ENCODE assay signal across 20 mouse cellular contexts in genomic region chr6:52227470-52228222, GRCm38 (mm10). TPM values are rescaled to one million over a fixed set of nuclear protein-coding genes. Genes with fewer than 3 reads are reported as not detected.
DNase-seq lines count a peak whose midpoint lies in the region; ATAC-seq and TF ChIP-seq lines count a peak whose summit lies in the region.
"Had no signal": no experiment of that assay in that cellular context is flagged by ENCODE, and none has a peak within 500 bp of the region (broad histone marks: within the 10 kb centered on the region; RNA-seq: fewer than 3 reads in every experiment).

No protein-coding gene starts in this region.

- no peak overlapping the region for H3K4me2 ChIP-seq in midbrain, embryonic 11.5 days
- no peak overlapping the region for H3K4me2 ChIP-seq in midbrain, postnatal 0 days (ENCODE audit: low read depth, low read length, poor library complexity, severe bottlenecking)
- H3K4me2 ChIP-seq in neural tube, embryonic 13.5 days = peak overlapping the region; percentile 97
- H3K4me2 ChIP-seq: hindbrain, embryonic 15.5 days; midbrain, embryonic 13.5 days; stomach, embryonic 15.5 days had no signal

- no peaks in the 10 kb centered on the region for H3K36me3 ChIP-seq in midbrain, embryonic 11.5 days (ENCODE audit: control insufficient read depth, insufficient read depth, low read length)
- no peaks in the 10 kb centered on the region for H3K36me3 ChIP-seq in midbrain, postnatal 0 days (ENCODE audit: insufficient read depth, low read length)
- H3K36me3 ChIP-seq in neural tube, embryonic 13.5 days = no peaks in the 10 kb centered on the region
- H3K36me3 ChIP-seq: hindbrain, embryonic 15.5 days; midbrain, embryonic 13.5 days; stomach, embryonic 15.5 days had no signal

- DNase-seq in midbrain, embryonic 11.5 days (ENCODE audit: low spot score, missing footprints) = peak; percentile 93
- no peak for DNase-seq in midbrain, postnatal 0 days (ENCODE audit: low spot score)
- DNase-seq in kidney, adult 9 months = peak; percentile 67
- DNase-seq in kidney, postnatal 4 days = peak; percentile 62 to 79
- no peak for DNase-seq in embryo, embryonic 9.5 days (ENCODE audit: extremely low spot score)
- DNase-seq in left cerebral cortex, postnatal 14 days (ENCODE audit: low spot score in 2 of 2) = no peak
- DNase-seq: adrenal gland, adult 2 months; cerebellum, adult 8-10 months; liver, postnatal 0 days had no signal

- ATAC-seq in midbrain, embryonic 11.5 days (ENCODE audit: low FRiP score) = no peak
- ATAC-seq in midbrain, postnatal 0 days (ENCODE audit: low FRiP score) = no peak
- ATAC-seq in neural tube, embryonic 13.5 days (ENCODE audit: low read depth) = no peak
- no peak for ATAC-seq in frontal cortex, adult (ENCODE audit: low TSS enrichment)
- ATAC-seq: forebrain, embryonic 14.5 days; liver, postnatal 0 days; midbrain, embryonic 13.5 days had no signal

- peaks cover 93% of the 10 kb centered on the region for H3K27me3 ChIP-seq in midbrain, embryonic 11.5 days (ENCODE audit: control insufficient read depth, insufficient read depth, low read length)
- peaks cover 87% of the 10 kb centered on the region for H3K27me3 ChIP-seq in midbrain, postnatal 0 days (ENCODE audit: insufficient read depth, low read length)
- 0 out of 2 replicates have a peak, but pooled peaks cover 2% of the 10 kb centered on the region for H3K27me3 ChIP-seq in neural tube, embryonic 13.5 days

- H3K27ac ChIP-seq in midbrain, embryonic 11.5 days (ENCODE audit: low read depth, low read length) = no peak overlapping the region
- no peak overlapping the region for H3K27ac ChIP-seq in midbrain, postnatal 0 days (ENCODE audit: low read depth, low read length)
- H3K27ac ChIP-seq in neural tube, embryonic 13.5 days (replicated peaks) = peak overlapping the region; percentile 100
- H3K27ac ChIP-seq: hindbrain, embryonic 15.5 days; midbrain, embryonic 13.5 days; stomach, embryonic 15.5 days had no signal

- H3K9me3 ChIP-seq in midbrain, embryonic 11.5 days (ENCODE audit: control insufficient read depth, low read length) = no peaks in the 10 kb centered on the region
- H3K9me3 ChIP-seq in midbrain, postnatal 0 days (ENCODE audit: low read length) = no peaks in the 10 kb centered on the region
- no peaks in the 10 kb centered on the region for H3K9me3 ChIP-seq in neural tube, embryonic 13.5 days
- H3K9me3 ChIP-seq: hindbrain, embryonic 15.5 days; midbrain, embryonic 13.5 days; stomach, embryonic 15.5 days had no signal

- no peak overlapping the region for H3K4me3 ChIP-seq in midbrain, embryonic 11.5 days (ENCODE audit: low read depth, low read length)
- no peak overlapping the region for H3K4me3 ChIP-seq in midbrain, postnatal 0 days (ENCODE audit: low read depth, low read length)
- H3K4me3 ChIP-seq in neural tube, embryonic 13.5 days = peak overlapping the region; percentile 96
- H3K4me3 ChIP-seq: hindbrain, embryonic 15.5 days; midbrain, embryonic 13.5 days; stomach, embryonic 15.5 days had no signal

- no peaks in the 10 kb centered on the region for H3K4me1 ChIP-seq in midbrain, embryonic 11.5 days (ENCODE audit: control insufficient read depth, insufficient read depth, low read length)
- no peaks in the 10 kb centered on the region for H3K4me1 ChIP-seq in midbrain, postnatal 0 days (ENCODE audit: insufficient read depth, low read length)
- H3K4me1 ChIP-seq in neural tube, embryonic 13.5 days (replicated peaks) = peaks cover 22% of the 10 kb centered on the region
- H3K4me1 ChIP-seq: hindbrain, embryonic 15.5 days; midbrain, embryonic 13.5 days had no signal

- intact Hi-C loops in left cerebral cortex, postnatal 14 days (cut with DNase I) = loop anchor here (10.0 kb wide), 1 partner anchor 1423 kb away; no protein-coding TSS in a partner anchor

- 3% methylated on average over 11 of the region's 11 CpGs for WGBS in midbrain, embryonic 11.5 days
- 3% methylated on average over 11 of the region's 11 CpGs for WGBS in midbrain, postnatal 0 days
- WGBS in neural tube, embryonic 13.5 days = 4% methylated on average over 11 of the region's 11 CpGs

- H3K9ac ChIP-seq in midbrain, embryonic 11.5 days (ENCODE audit: low read length) = no peak overlapping the region
- H3K9ac ChIP-seq in midbrain, postnatal 0 days (replicated peaks; ENCODE audit: low read length, poor library complexity, severe bottlenecking) = no peak overlapping the region
- H3K9ac ChIP-seq in neural tube, embryonic 13.5 days = peak overlapping the region; percentile 100
- H3K9ac ChIP-seq: hindbrain, embryonic 15.5 days; liver, postnatal 0 days; midbrain, embryonic 13.5 days; stomach, embryonic 15.5 days had no signal

- TF ChIP-seq CTCF in midbrain, postnatal 0 days (IDR thresholded peaks at IDR 0.05) = no peak

RNA-seq across cellular contexts. Expression of gene Hoxa9, which starts 3.2 kb away (rescaled TPM):
- polyA plus RNA-seq in midbrain, embryonic 11.5 days (2014; fragmentation: Nextera tagmentation; extraction: Ambion mirVana) = not detected in 2 replicates
- total RNA-seq in midbrain, postnatal 0 days (2014; rRNA removed) = not detected in 2 replicates
- polyA plus RNA-seq in midbrain, postnatal 0 days (2015; fragmentation: Nextera tagmentation; extraction: Ambion mirVana) = not detected in 2 replicates
- 125 and 130 TPM in 2 replicates for polyA plus RNA-seq in neural tube, embryonic 13.5 days (2015; fragmentation: Nextera tagmentation; extraction: Ambion mirVana)
- total RNA-seq in left cerebral cortex, postnatal 14 days (2021) = not detected
- total RNA-seq: heart, adult 18-20 months; heart, postnatal 10 days; layer of hippocampus, adult 8-10 months; left cerebral cortex, adult 8-10 months had no signal
- polyA plus RNA-seq: forebrain, embryonic 14.5 days; midbrain, embryonic 13.5 days had no signal

RNA-seq across cellular contexts. Expression of gene Hoxa7, which starts 6.0 kb away (rescaled TPM):
- 0.14 TPM in 1 of 2 replicates, not detected in the other for polyA plus RNA-seq in midbrain, embryonic 11.5 days (2014; fragmentation: Nextera tagmentation; extraction: Ambion mirVana)
- total RNA-seq in midbrain, postnatal 0 days (2014; rRNA removed) = not detected in 2 replicates
- polyA plus RNA-seq in midbrain, postnatal 0 days (2015; fragmentation: Nextera tagmentation; extraction: Ambion mirVana) = not detected in 2 replicates
- 117 and 125 TPM in 2 replicates for polyA plus RNA-seq in neural tube, embryonic 13.5 days (2015; fragmentation: Nextera tagmentation; extraction: Ambion mirVana)
- not detected for total RNA-seq in left cerebral cortex, postnatal 14 days (2021)
- total RNA-seq: layer of hippocampus, adult 8-10 months; left cerebral cortex, adult 8-10 months had no signal
- polyA plus RNA-seq: forebrain, embryonic 14.5 days; midbrain, embryonic 13.5 days had no signal

RNA-seq across cellular contexts. Expression of gene Hoxa10, which starts 13.0 kb away (rescaled TPM):
- polyA plus RNA-seq in midbrain, embryonic 11.5 days (2014; fragmentation: Nextera tagmentation; extraction: Ambion mirVana) = not detected in 2 replicates
- not detected in 2 replicates for total RNA-seq in midbrain, postnatal 0 days (2014; rRNA removed)
- not detected in 2 replicates for polyA plus RNA-seq in midbrain, postnatal 0 days (2015; fragmentation: Nextera tagmentation; extraction: Ambion mirVana)
- polyA plus RNA-seq in neural tube, embryonic 13.5 days (2015; fragmentation: Nextera tagmentation; extraction: Ambion mirVana) = 77.8 and 86.6 TPM in 2 replicates
- not detected for total RNA-seq in left cerebral cortex, postnatal 14 days (2021)
- total RNA-seq: adrenal gland, adult 2 months; heart, adult 18-20 months; heart, postnatal 10 days; layer of hippocampus, adult 8-10 months; left cerebral cortex, adult 8-10 months had no signal
- polyA plus RNA-seq: adrenal gland, adult 2 months; forebrain, embryonic 14.5 days; liver, postnatal 0 days; midbrain, embryonic 13.5 days had no signal

RNA-seq across cellular contexts. Expression of gene Gm28308, which starts 14.5 kb away (rescaled TPM):
- not detected in 2 replicates for polyA plus RNA-seq in midbrain, embryonic 11.5 days (2014; fragmentation: Nextera tagmentation; extraction: Ambion mirVana)
- not detected in 2 replicates for total RNA-seq in midbrain, postnatal 0 days (2014; rRNA removed)
- not detected in 2 replicates for polyA plus RNA-seq in midbrain, postnatal 0 days (2015; fragmentation: Nextera tagmentation; extraction: Ambion mirVana)
- polyA plus RNA-seq in neural tube, embryonic 13.5 days (2015; fragmentation: Nextera tagmentation; extraction: Ambion mirVana) = not detected in 2 replicates
- total RNA-seq in left cerebral cortex, postnatal 14 days (2021) = not detected
- total RNA-seq: heart, adult 18-20 months; heart, postnatal 10 days; layer of hippocampus, adult 8-10 months; left cerebral cortex, adult 8-10 months had no signal
- polyA plus RNA-seq: forebrain, embryonic 14.5 days; hindbrain, embryonic 15.5 days; liver, postnatal 0 days; midbrain, embryonic 13.5 days; stomach, embryonic 15.5 days; thymus, postnatal 0 days had no signal

RNA-seq across cellular contexts. Expression of gene Hoxa3, which starts 14.5 kb away (rescaled TPM):
- polyA plus RNA-seq in midbrain, embryonic 11.5 days (2014; fragmentation: Nextera tagmentation; extraction: Ambion mirVana) = 0.11 TPM in 1 of 2 replicates, not detected in the other
- 1.6 TPM in 1 of 2 replicates, not detected in the other for total RNA-seq in midbrain, postnatal 0 days (2014; rRNA removed)
- not detected in 2 replicates for polyA plus RNA-seq in midbrain, postnatal 0 days (2015; fragmentation: Nextera tagmentation; extraction: Ambion mirVana)
- 13.9 and 16.4 TPM in 2 replicates for polyA plus RNA-seq in neural tube, embryonic 13.5 days (2015; fragmentation: Nextera tagmentation; extraction: Ambion mirVana)
- total RNA-seq in left cerebral cortex, postnatal 14 days (2021) = not detected
- total RNA-seq: layer of hippocampus, adult 8-10 months; left cerebral cortex, adult 8-10 months had no signal
- polyA plus RNA-seq: forebrain, embryonic 14.5 days; midbrain, embryonic 13.5 days had no signal

Comparison
In these comparisons a context has a peak if more than half of its experiments do, and no peak if none do; other contexts are left out.
1. DNase-seq: peak in midbrain, embryonic 11.5 days (single experiment), kidney, adult 9 months (single experiment) and kidney, postnatal 4 days (2 of 2); none in midbrain, postnatal 0 days (single experiment), embryo, embryonic 9.5 days (single experiment) and left cerebral cortex, postnatal 14 days (0 of 2).
2. RNA of gene Hoxa9, which starts 3.2 kb away (polyA plus RNA-seq): 125 to 130 TPM in neural tube, embryonic 13.5 days; not detected in midbrain, embryonic 11.5 days and not detected in midbrain, postnatal 0 days; every median in the first group is over 100 times any median in the second.
3. RNA of gene Hoxa7, which starts 6.0 kb away (polyA plus RNA-seq): 117 to 125 TPM in neural tube, embryonic 13.5 days; 0.14 TPM in midbrain, embryonic 11.5 days and not detected in midbrain, postnatal 0 days; every median in the first group is over 100 times any median in the second.
4. RNA of gene Hoxa10, which starts 13.0 kb away (polyA plus RNA-seq): 77.8 to 86.6 TPM in neural tube, embryonic 13.5 days; not detected in midbrain, embryonic 11.5 days and not detected in midbrain, postnatal 0 days; every median in the first group is over 10 times any median in the second.